Mouse (Mus musculus) left cerebral cortex, adult 11 months (tissue): Measurements from ENCODE around the gene Sel1l3.
A peak's percentile ranks its signal among the peaks of the same experiment; 100 is the strongest.

ENCODE experiments used
- DNase-seq: peaks from one replicate; pipeline ENCODE4 v3.0.0; 2022; ENCODE audit warnings: low spot score

The Sel1l3 gene

DNA sequence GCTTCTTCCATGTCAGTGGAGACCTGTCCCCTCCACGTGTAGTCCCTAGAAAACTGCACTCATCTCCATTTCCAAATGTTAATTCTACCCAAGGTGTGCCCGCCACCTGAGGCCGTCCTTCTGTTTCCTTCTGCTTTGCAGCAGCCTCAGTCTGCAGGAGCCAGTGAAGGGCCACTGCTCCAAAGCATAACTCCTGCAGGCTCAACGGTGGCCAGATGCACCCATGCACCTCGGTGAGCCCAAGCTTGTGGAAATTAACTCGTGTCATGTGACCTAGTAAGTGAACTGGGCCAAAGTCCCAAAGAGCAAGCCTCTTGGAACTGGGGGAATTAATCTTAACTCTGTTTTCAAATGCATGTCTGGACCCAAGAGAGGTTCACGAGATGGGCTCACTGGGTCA, 40.8 kb downstream of the Sel1l3 start:
- no peak for DNase-seq

DNA sequence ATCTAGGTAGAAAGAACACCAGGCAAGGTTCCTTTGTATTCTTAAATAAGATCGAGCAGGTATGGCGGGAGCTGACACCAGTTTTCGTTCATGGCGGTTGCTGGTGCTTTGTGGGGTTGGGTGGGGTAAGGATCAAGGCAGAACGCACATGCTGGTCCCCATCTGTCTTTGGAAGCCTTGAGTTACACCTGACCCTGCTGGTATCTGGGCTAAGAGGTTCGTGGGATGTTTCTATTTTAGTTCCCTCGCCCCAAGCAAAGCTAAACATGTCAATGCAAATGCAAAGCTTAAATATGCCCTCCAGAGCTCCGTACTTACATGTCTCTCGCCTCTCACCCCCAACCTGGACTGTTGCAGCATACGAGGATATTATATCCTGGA, 41.5 kb downstream of the Sel1l3 start:
- no peak for DNase-seq

DNA sequence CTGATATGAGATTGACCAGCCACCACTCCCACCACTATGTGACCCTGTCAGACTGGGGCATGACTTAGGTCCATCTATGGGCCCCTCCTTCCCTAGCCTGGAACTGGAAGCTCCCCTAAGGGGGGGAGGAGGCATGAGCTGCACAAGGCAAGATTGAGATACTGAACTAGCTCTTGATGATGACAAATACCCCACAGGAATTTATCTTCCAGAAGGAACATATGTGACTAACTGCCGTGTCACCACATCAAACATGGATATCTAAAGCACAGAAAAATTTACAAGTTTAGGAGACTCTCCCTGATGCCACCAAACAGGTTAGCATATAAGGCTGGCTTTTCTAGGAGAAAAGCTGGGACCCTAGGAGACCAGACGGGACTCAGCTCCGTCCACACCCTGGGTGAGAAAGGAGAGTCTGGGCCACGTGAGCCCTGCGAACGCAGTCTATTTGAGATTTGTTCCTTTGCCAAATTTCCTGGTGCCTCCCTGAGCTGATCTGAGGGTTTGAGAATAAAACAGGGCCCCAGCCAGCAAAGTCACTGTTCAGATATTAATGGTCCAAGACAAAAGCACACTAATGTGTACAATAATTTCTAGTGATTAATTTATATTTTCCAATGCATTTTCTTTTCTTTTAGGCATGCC, 42.0 kb downstream of the Sel1l3 start:
- no peak for DNase-seq

DNA sequence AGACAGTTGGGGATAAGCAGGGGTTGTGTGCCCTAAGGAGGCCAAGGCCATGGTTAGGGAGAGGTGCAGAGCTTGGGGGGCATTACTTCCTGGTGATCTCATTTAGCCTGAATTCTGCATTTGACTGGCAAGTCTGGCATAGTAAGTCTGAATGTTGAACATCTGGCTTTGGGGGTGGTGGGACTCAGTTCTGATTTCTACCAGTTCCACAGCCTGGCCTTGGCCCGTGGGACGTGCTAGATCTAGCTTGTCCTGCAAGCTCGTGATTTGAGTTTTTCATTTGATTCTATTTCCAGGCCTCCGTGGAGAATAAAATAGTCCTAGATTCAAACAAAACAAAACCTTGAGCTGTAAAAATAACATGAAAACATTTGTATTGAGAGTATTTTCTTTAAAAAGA, 46.2 kb downstream of the Sel1l3 start:
- DNase-seq: no peak

DNA sequence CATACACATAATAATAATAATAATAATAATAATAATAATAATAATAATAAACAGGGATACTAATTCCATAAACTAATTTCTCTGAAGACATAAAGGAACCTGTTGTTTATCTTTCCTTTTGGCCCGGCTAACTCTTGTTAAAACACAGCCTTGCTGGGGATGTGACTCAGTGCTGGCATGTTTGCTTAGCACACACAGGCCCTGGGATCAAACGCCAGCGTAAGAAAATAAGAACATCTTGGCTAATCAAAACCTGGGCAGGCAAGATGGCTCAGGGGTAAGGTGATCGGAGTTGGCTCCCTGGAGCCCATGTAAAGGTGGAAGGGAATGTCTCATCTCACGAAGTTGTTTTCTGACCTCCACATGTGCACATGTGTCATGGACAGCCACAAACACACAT, 48.1 kb downstream of the Sel1l3 start:
- no peak for DNase-seq

DNA sequence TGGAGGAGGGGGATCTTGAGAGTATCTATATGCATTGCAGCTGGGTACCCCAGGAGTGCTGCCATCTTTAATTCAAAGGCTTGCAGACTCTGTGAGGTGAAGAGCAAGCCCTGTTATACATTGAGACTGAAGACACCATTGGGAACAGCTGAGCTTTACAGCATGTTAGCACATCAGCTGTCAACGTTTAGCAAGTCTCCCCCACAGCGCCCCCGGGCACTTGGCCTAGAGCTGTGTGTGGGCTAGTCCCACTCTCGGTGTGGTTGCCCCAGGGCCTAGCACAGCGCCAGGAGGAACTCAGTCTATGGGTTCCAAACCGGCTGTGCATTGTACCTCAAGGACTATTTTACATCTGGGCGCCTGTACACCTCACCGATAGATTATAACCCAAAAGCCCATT, 51.3 kb downstream of the Sel1l3 start:
- peak; percentile 61 for DNase-seq

DNA sequence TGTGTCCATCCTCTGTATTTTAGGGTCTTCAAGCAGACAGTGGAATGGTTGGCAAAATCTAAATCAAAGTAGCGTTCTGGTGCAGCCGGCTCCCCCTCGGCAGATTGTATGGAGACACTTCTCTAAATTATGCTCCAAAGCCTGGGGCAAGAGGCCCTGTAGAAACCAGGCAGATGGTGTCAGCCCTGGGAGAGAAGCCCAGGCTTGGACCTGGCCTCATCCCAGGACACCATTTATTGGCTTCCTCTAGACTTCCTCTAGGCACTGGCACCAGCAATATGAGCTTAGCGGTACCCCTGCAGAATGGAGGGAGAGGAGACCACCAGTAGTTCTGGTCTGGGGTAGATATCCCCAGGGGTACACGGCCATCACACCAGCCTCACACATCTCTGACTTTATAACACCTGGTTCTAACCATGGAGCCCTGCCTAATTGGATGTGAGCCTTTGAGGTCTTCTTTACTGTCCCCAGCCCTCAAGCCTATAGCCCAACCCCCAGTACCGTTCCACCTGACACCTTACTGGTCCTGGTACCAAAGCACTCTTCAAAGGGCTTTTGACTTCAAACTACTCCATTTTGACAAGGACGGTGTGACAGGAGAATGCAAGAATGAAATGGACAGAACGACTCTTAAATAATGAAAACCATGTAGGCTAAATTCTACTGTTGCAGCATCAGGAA, 52.1 kb downstream of the Sel1l3 start:
- no peak for DNase-seq

DNA sequence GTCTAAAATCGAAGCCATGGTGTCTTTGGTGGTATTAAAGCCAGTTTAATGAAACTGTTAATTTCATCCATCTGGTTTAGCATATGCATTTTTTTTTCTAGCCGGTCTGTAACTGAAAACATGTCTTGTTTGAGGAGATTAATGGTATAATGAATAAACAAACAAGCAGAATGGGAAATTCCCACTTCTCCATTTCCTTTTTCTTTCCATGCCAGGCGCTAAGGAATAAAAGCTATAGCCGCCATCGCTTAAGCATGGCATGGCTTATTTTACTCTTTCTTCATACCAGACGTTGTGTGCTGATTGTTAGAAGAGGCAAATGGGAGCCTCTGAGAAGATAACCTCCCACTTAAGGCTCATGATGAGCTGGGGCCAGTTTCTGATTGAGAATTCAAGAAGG, 53.5 kb downstream of the Sel1l3 start:
- DNase-seq: no peak

DNA sequence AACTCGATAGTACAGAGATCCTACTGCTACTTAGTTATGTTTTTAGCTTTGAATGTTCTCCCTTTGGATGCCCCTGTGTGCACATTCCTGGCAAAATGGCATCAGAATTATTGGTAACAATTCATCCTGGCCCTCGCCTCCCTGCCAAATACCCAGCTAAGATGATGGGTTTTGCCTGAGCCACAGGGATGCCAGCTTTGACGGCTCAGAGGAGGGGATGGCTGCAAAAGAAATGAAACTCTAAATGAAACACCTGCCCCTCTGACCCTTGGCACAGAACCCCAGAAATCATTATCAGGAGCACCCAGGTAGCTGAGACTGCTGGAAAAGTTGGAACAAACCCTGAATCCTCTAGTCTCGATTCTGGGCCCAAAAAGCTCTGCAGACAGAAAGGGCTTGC, 54.1 kb downstream of the Sel1l3 start:
- DNase-seq: no peak

DNA sequence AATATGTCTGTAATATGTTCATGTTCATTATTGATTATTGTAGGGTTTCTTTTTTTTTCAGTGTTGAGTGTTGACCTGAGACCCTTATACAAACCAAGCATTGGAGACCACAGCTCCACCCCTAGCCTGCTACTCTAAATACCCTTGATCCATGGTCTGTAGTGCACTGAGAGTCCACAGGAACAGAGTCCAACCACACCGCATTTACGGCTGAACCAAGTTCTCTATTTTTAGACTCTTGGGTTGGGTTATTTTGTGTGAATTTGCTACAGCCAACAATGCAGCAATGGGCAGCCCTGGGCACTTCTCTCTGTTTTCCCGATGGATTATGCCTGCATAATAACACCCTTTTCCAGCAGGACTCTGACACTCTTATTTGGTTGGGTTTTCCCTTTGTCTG, 54.6 kb downstream of the Sel1l3 start:
- DNase-seq: no peak

DNA sequence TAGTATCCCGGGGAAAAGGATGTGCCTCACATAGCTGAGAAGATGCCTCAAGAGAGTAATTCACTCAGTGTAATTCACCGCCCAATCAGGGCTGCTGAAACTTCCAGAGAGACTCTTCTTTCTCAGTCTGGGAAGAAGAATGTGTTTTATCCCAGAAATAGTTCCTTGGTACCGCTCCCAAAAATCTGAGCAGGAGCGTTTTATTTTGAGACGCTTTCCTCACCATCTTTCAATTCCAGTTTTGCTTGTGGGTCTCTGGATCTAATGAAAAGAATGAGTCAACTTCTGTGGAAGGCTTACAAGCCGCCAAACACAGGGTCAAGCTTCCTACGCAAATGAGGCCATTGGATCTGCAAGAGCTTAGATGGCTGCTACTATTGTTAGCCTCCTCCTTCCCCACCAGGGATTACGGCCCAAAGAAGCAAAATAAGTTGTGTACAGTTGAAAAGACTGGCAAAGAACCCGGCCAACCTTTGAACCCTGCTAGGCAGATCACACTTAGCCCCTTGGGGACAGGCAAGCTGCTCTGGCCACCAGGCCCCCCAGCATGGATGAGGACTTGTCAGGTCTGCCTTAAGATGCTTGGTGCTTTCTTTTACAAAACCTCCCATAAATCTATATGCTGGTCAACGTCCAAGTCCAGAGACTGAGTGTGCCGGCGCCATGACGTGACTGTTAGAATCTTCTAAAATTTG, 57.6 kb downstream of the Sel1l3 start:
- peak; percentile 46 for DNase-seq

DNA sequence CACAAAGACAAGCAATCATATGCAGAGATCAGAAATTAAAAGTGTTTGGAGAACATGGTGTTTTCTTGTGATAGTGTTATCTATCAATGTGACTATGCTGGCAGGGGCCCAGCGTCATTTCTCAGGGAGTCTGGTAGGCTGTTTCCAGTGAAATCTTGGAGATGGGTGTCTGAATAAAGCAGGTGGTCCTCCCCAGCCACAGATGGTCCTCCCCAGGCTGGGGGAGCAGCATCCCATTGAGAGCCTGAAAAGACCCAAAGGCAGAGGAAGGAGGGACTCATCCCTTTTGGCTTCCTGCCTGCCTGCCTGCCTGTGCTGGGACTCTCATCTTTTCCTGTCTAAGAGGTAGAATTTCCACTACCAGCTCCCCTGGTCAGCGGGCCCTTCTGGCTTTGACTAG, 59.2 kb downstream of the Sel1l3 start:
- no peak for DNase-seq

DNA sequence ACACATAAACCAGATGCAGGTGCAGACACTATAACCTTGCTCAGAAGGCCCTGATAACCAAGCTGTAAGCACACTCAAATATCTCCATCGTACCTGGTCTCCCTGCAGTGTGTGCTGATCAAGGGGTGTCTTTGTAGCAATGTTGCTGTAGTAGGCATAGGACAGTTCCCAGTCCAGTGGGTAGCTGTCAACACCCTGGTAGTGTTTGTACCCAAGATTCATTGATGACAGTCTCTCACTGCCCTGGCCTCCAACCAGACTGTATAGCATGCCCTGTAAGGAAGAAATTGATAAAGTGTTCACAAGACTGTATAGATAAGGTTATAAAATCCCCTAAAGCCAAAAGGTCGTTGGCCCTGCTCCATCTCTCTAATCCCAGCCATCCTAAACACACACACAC, 59.6 kb downstream of the Sel1l3 start:
- no peak for DNase-seq

DNA sequence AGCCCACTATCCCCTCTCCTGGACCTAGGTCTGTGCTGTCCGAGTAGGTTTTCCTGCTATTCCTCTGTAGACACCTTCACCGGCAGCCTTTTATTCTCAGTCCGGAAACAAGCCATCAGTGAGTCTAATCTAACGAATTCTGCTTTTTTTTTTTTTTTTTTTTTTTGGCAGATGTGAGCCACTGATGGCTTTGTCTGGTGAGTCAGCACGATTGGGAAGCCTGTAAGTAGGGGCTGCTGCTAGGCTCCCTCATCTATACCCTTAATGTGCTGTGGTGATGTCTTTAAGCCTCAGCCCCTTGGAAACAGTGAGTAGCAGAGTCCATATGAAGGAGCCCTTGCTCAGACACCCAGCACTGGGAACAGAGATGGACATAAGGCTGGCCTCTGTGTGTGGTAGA, 60.6 kb downstream of the Sel1l3 start:
- DNase-seq: no peak

DNA sequence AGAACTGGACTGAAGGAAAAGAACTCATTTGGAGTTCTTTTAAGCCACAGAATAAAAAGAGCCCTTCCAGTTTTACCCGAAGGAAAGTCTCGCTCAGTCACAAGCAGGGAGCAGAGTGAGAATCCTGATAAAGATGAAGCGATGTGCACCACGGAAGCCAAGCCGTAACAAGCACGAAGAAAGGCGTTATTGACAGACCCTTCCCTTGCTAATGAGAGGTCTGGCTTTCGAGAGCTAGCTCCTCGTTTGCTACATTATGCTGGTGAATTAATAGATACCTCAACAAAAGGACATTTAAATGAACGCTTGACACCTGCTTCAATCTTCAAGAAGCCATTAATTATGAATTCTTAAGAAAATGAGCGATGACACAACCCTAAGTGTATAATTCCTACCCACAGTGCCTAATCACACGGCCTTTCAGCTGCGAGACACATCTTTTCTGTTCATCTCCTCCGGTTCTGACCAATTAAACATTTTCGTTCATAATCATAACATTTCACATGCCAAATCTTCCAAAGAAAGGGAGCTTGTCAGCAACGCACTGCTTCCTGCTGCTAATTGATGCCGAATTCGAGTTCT, 62.3 kb downstream of the Sel1l3 start:
- DNase-seq: no peak

DNA sequence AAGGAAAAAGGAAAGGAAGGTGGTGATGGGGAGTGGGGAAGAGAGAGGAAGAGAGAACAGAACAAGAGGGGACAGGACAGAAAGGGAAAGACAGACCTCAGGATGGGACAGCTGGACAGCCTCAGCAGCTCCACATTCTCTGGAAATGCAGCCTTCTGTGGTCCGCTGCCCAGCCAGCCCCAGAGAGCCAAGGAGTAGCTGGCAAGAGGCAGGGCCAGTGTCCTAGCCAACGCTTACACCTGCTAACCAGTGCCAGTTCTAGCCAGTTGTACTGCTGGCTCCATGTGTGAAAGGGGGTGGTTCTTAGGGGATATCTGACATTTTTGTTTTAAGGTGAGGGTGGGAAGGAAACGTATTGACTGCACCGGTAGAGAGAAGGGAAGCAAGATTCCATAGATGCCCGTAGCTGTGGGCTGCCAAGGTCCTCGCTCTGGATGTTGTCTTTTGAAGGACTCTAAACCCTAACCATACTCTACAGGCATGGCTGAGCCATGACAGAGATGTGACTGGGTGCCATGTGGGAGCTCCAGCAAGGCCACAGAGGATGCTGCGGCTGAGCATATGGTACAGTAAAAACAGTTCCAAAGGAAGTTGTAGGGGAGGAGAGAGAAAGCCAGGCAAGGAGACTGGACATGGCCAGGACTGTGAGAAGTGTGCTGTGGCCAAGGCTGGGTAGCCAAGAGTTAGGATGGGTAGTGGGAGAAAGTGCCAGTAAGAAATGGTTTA, 64.6 kb downstream of the Sel1l3 start:
- no peak for DNase-seq

DNA sequence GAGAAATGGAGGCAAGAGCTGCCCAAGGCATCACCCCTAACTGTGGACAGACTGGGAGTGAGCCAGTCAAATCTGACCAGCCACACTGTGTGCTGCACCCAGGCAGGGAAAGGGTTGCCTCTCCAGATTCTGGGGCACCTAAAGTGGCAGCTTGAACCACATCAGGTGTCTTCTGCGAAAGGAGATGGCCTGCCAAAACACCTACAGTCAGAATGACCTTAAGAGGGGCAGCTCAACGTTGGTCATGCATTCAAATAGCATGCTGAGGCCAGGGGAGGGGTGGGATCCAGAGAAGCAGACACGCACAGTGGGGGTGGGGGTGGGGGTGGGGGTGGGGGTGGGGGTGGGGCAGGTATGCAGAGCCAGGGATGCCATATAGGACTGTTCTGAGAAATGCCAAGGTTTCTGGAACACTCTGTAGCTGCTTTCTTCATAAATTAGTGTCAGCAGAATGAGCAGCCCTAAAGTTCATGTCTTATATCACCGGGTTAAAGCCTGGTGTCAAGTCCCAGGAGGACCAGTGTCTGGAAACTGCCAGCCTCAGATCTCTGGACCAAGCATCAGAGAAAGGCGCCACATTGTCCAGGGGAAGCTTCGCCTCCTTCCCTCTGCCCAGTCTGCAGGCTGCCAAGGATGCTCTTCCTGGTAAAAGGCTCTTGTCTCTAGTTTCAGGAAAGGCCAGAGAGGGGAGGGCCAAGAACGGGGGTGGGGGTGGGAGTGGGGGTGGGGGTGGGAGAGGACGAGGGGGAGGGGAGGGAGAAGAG, 65.4 kb downstream of the Sel1l3 start:
- DNase-seq: no peak

DNA sequence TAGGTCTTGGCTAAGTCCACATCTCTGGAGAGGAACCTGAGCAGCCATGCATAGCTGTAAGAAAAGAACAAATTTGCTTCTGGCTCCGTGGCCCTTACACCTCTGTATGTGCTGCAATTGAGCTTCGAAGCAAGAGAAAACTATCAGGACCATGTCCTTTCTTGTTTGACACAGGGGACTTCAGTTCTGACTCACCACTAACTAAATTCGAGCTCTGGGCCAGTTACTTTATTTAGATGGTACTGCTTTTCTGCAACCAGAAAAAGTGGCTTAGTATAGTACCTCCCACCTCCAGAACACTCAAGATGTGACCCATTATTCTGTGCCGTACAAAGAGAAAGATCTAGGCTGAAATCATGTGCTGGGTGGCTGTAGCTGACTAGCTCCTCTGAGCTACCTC, 66.3 kb downstream of the Sel1l3 start:
- no peak for DNase-seq

DNA sequence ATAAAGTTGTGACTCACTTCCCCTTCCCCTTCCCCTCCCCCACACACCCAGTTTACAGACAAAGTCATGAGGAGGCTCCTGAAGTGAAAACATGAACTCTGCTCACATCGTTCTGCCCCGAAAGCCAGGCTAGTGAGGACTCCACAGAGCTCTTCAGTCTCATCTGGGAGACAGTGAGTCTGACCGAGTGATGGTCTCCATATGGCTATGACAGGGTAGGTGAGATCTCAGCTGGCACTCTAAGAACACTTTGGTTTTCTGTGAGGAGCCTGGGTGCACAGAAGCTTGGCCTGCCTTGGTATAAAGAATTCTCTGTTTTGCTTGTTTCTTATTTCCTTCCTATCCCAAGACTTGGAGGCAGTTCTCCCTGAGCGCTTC, 67.1 kb downstream of the Sel1l3 start:
- no peak for DNase-seq

DNA sequence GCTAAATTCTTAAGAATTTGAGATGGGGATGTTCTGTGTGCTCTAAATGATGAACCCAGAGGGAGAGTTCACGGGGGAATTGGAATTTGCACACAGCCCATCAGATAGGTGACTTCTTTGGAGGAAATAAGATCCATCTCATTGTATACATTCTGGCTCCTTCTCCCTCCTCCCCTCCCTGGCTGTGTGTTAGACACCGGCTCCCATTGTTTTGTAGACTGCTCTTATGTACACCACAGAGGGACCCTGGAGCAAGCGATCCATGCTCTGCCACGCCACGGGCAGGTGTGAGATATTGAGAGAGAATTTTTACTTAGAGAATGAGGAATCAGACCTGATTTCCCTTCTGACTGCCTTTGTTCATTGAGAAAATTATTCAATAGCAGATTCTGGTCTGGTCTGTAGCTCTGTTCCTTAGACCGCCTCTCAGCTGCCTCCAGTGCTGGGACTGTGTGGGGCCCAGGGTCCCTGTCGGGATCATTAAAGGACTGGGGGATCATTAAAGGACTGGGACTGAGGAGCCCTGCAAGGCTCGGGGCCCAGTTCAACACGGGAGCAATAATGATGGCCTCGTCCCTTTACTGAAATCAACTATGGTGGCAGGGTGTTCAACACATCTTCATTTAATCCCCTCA, 67.6 kb downstream of the Sel1l3 start:
- no peak for DNase-seq

DNA sequence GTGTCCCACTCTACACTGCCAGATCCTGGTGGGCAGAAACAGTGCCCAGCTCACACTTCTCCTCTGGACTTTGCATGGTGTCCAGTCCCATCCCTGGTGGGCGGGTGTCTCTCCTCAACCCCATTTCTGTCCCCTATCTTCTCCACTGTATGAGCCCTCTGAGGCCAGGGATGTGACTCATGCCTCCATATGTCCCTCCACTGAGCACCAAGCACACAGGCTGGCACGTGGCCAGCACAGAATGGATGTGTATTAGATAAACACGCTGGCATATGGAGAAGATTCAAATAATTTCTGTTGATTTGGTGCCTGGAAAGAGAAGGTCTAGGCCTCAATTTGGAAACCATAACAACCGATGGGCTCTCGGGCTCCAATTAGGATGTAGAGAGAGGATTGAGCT, 71.1 kb downstream of the Sel1l3 start:
- no peak for DNase-seq
